Mouse (Mus musculus) heart, postnatal 10 days (tissue): ENCODE data around the gene Ppp1r1b. TPM values are rescaled to one million over a fixed set of nuclear protein-coding genes. Genes with fewer than 3 reads are reported as not detected.
A peak's percentile ranks its signal among the peaks of the same experiment; 100 is the strongest.

ENCODE experiments used
- DNase-seq, 2 experiments: peaks; one replicate each; pipeline ENCODE4 v3.0.0; 2021
- intact Hi-C: fragments of 180-260 bp; cut with DNase I; formaldehyde crosslinking; loops from one replicate; pipeline ENCODE4 v1.15.1; 2025
- total RNA-seq, 2 experiments: library from RNA; stranded (reverse); gene quantifications; 2 replicates each; pipeline ENCODE4 v1.2.3; 2021

The Ppp1r1b gene
- total RNA-seq, 2 experiments from 2014 or later = 2.7 to 4.0 TPM

DNA sequence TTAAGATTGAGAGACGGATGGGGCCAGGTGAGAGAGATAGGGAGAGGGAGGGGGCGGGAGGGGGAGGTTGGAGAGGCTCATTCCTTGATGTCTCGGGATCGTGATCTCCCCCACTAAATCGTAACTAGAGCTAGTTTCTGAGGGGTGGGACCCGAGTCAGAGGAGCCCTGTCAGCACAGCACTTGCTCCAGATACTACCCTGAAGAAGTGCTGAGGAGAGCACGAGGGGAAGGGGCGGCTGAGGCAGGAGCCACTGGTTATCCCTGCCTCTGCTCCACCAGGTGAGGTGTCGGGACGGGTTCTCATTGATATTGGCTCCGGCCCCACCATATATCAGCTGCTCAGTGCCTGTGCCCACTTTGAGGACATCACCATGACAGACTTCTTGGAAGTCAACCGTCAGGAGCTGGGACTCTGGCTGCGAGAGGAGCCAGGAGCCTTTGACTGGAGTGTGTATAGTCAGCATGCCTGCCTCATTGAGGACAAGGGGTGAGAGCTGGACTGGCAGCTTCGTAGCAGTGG, 38.9 kb downstream of the Ppp1r1b start:
- no peak for DNase-seq
- intact Hi-C loops = no loop called here

DNA sequence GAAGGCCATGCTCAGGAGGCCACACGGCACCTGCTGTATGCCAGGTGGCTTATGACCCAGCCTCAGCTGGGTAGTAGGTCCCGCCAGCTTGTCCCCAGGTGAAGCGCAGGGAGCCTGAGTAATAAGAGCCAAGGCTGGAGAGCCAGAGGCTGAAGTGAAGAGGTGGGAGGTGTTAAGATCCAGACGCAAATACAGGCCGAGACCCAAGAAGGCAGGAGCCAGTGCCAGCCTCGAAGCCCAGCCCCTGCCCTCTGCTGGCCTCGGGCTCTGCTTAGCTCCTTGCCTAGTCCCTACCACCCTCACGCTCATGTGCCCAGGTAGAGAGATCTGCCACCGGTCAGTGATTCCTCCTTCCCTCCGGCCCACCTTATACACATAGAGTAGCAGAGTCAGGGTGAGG, 40.1 kb downstream of the Ppp1r1b start:
- intact Hi-C loops = loop anchor here (2.0 kb wide), 1 partner anchor 17 kb away; no protein-coding TSS in a partner anchor
- DNase-seq = no peak

DNA sequence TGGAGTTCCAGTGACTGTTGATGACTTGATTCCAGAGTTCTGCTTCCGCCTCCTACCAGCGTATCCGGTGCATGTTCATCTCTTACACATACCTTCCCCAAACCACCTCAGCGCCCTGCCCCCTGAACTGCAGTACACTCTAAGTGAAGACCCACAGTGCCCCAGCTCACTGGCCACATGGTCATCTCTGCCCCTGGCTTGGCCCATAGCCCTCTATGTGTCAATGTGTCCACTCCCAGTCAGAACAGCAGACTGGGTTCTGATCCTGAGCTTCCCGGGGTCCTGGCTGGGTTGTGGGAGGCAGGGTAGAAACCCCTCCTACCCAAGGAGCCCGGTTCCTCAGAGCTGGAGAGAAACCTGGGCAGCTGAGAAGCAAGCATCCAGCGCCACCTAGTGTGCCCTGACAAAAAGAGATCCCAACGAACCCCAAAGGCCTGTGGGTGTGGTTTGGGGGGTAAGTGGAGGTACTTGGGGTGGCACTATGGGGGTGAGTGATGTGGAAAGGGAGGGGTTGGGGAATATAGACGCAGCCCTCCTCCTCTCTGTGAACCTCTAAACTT, 41.1 kb downstream of the Ppp1r1b start:
- intact Hi-C loops = loop anchor here (1.0 to 2.0 kb wide), 2 partner anchors 18 to 47 kb away; no protein-coding TSS in a partner anchor
- DNase-seq = peak; percentile 70 to 73

DNA sequence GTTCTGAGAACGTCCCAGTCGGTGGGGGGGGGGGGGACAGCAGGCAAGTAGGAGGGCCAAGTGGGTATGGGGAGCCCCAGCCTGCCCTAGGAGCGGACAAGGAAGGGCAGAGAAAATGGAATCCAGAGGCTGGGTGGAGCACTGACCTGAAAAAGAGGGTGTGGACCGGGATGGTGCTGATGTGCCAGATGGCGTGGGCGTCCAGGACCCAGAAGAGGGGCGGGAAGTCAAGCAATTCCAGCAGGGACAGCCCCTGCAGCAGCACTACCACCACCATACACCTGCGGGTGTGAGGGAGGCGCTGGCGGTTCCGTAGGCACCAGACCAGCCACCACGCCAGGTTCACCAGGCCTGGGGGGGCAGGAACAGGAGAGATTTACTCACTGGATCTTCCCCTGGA, 41.9 kb downstream of the Ppp1r1b start:
- intact Hi-C loops = no loop called here
- DNase-seq = no peak

DNA sequence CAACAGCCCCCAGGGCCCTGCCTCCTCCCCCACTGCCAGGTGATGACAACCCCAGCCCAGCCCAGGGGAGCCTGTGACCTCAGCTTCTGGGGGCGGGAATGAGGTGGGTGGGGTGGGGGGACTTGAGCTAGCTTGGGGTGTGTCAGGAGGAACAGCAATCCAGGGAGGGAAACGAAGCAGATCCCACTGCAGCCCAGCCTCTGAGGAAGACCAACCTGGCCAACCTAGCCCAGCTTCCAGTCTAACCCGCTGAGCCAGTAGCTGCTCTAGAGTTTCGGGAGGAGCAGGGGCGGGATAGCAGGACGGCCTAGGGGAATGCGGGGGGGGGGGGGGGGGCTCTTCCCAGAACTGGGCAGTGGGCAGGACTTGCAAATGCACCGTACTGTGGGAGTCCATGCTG, 43.8 kb downstream of the Ppp1r1b start:
- intact Hi-C loops = no loop called here
- DNase-seq = no peak

DNA sequence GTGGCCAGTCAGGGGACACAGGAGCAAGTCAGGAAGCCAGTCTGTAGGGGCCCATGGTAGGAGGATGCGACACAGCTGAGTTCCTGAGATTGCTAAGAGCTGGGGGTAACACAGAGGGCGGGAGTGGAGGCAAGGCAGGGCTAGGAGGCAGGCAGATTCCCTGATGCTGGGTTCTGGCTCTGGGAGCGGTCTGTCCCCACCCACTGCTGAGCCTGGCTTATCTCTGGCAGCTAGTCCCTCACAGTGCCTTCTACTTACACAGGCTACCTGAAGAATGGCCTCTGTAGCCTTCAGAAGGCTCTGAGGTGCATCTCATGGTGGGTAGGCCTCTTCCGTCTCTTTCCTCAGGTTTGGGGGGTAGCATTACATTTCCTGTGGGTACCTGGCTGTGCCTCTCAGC, 44.4 kb downstream of the Ppp1r1b start:
- peak in 1 of 2 experiments; percentile 31 for DNase-seq
- intact Hi-C loops = no loop called here

DNA sequence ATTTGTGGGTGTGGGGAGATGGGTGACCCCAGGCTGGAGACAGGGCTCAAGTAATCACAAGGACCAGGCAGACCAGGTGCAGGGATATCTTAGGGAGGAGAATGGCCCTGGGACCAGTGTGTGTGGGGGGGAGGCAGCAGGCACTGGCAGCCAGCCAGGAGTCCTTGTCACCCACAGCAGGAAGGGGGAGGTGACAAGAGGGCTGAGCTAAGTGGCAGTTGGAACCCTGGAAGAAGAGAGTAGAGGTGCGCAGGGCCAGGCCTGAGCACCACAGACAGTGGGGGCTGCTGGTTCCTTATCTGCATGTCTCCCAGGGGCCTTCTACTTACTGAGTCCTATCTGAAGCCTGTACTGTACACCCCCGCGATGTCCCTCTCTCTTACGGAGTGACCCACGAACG, 45.1 kb downstream of the Ppp1r1b start:
- intact Hi-C loops = no loop called here

DNA sequence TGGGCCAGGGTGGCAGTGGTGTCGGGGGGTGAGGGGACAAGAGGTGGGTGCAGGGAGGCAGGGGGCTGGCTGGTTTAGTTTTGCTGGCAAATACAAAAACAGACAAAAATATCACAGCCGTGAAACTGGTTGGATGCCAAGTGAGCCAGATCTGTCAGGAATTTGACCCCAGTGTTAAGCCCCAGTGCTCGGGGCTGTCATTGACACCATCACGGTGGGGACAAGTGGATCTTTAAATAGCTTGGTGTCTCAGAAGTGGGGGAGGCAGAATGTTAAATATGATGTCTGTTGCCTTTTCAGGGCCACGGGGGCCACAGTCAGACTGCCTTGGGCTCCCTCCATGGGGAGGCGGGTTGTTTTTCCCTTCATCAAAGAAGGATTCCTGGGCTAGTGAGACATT, 46.1 kb downstream of the Ppp1r1b start:
- DNase-seq = peak; percentile 76 to 80
- intact Hi-C loops = no loop called here

More for the DNA sequence above, 45.1 kb downstream of the Ppp1r1b start:
- peak; percentile 76 to 79 for DNase-seq

DNA sequence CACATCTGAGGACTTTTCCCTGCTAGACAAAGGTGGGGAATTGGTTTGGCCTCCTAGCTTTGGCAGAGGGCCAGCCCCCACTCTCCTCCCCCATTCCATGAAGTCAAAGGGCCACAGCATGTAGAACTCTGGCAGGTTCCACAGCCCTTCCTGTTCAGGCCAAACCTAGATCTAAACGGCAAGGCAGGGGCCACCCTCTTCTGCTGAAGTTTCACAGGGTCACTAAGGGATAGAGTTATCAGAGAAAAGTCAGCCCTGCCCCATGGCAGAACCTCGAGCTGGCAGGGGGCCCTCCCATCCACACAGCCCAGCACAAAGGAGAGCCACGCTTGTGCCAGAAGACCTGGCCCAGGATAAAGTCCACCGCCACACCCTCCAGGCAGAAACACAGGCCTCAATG, 46.8 kb downstream of the Ppp1r1b start:
- intact Hi-C loops = no loop called here
- DNase-seq = peak; percentile 80 to 85

DNA sequence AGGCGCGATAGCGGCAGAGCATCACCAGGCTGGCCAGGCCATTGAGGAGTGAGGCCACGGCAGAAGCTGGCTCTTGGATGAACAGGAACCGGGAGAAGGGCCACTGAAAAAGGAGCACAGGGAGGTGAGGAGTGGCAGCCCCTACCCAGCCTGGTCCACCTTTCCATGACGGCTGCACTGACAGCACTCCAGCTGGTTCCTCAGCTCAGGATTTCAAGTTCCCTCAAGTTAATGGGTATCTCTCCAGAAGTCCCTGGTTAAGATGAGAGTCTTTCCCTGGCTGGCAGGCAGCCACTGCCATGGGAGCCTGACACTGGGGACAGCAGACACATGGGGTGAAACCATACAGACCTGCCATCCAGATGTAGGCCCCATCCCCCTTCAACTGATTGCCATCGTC, 49.7 kb downstream of the Ppp1r1b start:
- no peak for DNase-seq
- intact Hi-C loops = no loop called here

DNA sequence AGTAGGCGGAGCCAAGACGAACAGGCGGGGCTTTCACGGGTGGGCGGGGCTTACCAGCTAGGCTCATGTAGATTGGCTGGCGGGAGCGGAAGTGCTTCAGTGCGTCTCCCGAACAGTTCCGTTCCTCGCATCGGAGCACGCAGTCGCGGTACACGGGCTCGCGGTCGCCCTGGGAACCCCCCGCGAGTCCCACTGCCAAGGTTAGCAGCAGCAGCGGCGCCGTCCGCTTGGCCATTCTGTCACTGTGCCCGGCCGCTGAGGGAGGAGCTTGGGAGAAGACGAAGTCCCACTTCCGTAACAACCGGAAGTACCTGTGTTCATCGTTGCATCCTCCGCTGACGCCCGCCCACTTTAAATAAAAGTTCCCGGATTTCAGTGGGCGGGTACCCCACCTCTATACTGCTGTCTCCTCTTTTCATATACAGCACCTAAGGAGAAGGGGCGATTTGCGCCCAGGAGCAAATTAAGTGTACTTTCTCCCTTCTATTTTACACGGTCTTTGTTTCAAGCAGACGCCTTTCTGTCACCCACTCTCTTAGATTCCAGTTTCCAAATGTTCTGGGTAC, 52.0 kb downstream of the Ppp1r1b start, which contains the start of gene Pgap3:
Pgap3 (minus strand) TSS at position 330 of the 566 bp plus-strand sequence.
- intact Hi-C loops = no loop called here
- DNase-seq = peak; percentile 90 to 93

DNA sequence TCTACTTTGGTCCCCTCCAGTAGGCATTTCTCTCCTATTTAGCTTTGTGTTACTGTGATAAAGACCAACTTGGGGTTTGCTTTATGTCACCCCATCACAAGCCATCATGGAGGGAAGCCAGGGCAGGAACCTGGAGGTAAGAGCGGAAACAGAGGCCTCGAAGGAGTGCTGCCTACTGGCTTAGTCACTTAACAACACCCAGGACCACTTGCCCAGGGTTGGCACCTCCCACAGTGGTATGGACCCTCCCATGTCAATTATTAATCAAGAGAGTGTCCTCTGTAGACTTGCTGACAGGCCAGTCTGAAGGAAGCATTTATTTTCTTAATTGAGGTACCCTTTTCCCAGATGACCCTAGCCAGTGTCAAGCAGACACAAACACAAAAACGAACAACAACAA, 52.6 kb downstream of the Ppp1r1b start:
- DNase-seq = no peak
- intact Hi-C loops = no loop called here

DNA sequence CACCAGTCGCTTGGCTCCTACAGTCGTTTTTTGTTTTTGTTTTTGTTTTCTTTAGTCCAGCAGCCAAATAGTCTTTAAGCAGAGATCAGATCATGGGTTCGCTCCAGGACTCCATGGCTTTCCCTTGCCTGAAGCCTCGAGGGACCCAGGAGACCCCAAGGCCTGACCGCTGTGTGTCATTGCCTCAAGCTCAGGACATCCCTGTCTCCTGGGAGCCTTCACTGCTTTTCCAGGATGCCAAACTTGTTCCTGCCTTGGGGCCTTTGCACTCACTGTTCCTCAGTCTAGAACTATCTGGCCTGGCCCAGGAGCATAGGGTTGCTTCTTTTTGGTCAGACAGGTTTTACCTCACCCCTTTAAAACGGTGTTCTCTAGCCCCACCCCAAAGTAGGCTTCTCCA, 58.4 kb downstream of the Ppp1r1b start:
- intact Hi-C loops = no loop called here
- DNase-seq = no peak

Other genes starting within 250 kb of the Ppp1r1b start
- gene Fbxl20, start 198.0 kb upstream of the Ppp1r1b start, total RNA-seq = 10 to 100 TPM; 21.0 to 27.6 TPM
- gene Med1, start 155.1 kb upstream of the Ppp1r1b start, total RNA-seq = 10 to 100 TPM; 45.9 to 46.5 TPM
- gene Cdk12, start 145.3 kb upstream of the Ppp1r1b start, total RNA-seq = 10 to 100 TPM; 31.6 to 32.7 TPM
- not detected for gene Neurod2, start 18.8 kb upstream of the Ppp1r1b start, total RNA-seq
- 10 to 100 TPM; 23.9 to 24.5 TPM for gene Stard3, start 10.0 kb downstream of the Ppp1r1b start, total RNA-seq
- gene Tcap, start 35.4 kb downstream of the Ppp1r1b start, total RNA-seq = 100 to 1,000 TPM; 469 to 500 TPM
- gene Pnmt, start 38.0 kb downstream of the Ppp1r1b start, total RNA-seq = under 1 TPM in 1 of 2 experiments, not detected in 1; 0.31 TPM
- 10 to 100 TPM; 14.5 to 17.8 TPM for gene Pgap3, start 52.1 kb downstream of the Ppp1r1b start, total RNA-seq
- gene Erbb2, start 64.1 kb downstream of the Ppp1r1b start, total RNA-seq = 10 to 100 TPM; 12.7 to 19.3 TPM
- gene Mien1, start 90.6 kb downstream of the Ppp1r1b start, total RNA-seq = 10 to 100 TPM; 48.9 to 52.1 TPM
- not detected for gene Grb7, start 98.0 kb downstream of the Ppp1r1b start, total RNA-seq
- gene Ikzf3, start 197.6 kb downstream of the Ppp1r1b start, total RNA-seq = under 1 TPM; 0.84 to 0.98 TPM
- gene Zpbp2, start 202.7 kb downstream of the Ppp1r1b start, total RNA-seq = not detected
- 10 to 100 TPM; 46.6 to 48.9 TPM for gene Ormdl3, start 239.0 kb downstream of the Ppp1r1b start, total RNA-seq
- gene Lrrc3c, start 249.9 kb downstream of the Ppp1r1b start, total RNA-seq = not detected